Mouse (Mus musculus): ENCODE results near the gene Tmem265.
A peak's percentile ranks its signal among the peaks of the same experiment; 100 is the strongest.

Tmem265 gene

DNA sequence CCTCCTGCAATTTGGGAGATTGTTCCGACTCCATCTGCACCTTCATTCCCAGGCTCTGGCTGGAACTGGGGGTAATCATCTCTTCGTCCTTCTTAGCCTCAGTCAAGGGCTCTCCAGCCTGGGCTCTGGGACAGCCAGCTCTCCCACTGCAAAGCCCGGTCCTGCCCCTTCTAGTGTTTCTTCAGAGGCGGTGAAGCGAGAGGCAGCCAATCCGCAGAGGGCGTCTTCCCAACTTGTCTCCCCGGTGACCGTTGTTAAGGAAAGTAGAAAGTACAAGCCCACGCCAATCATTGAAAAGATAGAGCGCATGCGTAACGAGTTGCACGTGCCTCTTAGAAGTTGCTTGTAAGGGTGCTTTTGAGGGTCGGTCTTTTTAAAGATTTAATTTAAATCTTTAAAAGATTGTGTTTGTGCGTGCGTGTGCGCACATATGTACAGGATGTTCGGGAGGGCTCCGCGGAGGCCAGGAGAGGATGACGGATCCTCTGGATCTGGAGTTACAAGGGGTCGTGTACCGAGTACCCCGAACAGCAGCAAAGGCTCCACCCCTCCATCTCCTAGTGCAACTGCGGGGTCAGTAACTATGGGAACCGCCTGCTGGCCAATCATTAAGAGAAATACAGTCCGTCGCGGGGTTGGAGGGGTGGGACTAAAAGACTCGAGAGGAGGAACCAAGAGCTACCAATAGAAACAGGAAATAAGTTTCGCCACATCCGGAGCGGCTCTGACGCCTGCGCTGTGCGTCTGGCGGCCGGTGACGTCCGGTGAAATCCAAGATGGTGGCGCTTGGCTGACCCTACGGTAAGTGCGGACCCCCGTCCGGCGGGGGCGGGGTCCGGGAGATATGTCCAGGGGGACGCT, 27.1 kb downstream of the Tmem265 start, which contains the start of the genes Ccdc189 and Rnf40:
Gene Ccdc189, minus strand, starts transcription at position 585 of the 861 bp plus-strand sequence.
Gene Rnf40, plus strand, starts transcription at position 757 of the 861 bp plus-strand sequence.
- peak; percentile 96 for DNase-seq (ENCODE audit: low spot score in 2 of 2)

DNA sequence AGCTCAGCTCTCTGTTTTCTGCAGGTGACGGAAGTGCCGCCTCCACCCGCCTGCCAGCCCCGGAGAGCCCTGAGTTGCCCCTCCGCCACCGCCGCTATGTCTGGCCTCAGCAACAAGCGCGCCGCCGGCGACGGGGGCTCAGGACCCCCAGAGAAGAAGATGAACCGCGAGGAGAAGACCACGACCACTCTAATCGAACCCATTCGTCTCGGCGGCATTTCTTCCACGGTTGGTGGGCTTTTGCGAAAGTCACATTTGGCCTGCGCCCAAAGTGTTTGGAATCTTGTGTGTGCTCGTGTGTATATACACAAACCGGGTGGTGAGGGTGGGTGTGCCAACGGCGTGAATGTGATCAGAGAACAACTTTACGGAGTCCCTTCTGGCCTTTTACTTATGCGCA, 27.7 kb downstream of the Tmem265 start:
- no peak for DNase-seq (ENCODE audit: low spot score in 2 of 2)

DNA sequence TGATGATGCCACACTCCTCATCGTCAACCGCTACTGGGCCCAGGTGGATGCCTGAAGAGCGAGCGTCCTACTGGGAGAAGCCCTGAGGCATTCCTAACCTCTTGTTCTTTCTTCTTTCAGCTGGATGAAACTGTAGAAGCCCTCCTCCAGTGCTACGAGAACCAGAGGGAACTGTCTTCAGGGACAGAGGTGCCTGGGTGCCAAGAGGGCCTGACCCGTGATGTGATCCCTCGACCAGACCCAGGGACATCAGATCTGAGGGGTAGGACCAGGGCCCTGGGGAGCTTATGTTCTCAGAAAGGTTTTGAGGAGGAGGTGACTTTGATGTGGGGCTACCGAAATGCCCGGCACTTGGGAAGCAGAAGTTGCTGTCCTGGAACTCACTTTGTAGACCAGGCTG, 28.4 kb downstream of the Tmem265 start:
- no peak for DNase-seq (ENCODE audit: low spot score in 2 of 2)

DNA sequence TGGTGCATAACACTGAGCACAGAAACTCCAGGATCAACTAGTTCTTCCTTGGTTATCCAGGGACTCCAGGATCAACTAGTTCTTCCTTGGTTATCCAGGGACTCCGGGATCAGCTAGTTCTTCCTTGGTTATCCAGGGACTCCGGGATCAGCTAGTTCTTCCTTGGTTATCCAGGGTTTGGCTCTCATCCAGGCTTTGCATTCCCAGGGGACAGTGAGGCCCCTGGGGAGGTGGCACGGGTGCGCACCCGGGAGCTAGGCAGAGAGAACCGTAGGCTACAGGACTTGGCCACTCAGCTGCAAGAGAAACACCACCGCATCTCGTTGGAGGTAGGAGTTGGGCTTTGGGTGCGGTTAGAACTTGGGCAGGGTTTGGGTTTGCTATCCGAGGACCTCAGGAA, 29.9 kb downstream of the Tmem265 start:
- DNase-seq (ENCODE audit: low spot score in 2 of 2), result no peak

DNA sequence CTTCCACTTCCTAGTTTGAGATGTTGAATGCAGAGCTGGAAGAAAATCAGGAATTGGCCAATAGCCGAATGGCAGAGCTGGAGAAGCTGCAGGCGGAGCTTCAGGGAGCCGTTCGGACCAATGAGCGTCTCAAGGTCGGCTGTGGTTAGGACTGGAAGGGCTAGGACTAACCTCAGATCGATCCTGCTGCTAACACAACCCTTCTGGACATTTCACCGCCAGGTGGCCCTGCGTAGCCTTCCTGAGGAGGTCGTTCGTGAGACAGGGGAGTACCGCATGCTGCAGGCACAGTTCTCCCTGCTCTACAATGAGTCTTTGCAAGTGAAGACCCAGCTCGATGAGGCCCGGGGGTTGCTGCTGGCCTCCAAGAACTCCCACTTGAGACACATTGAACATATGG, 31.4 kb downstream of the Tmem265 start:
- no peak for DNase-seq (ENCODE audit: low spot score in 2 of 2)

DNA sequence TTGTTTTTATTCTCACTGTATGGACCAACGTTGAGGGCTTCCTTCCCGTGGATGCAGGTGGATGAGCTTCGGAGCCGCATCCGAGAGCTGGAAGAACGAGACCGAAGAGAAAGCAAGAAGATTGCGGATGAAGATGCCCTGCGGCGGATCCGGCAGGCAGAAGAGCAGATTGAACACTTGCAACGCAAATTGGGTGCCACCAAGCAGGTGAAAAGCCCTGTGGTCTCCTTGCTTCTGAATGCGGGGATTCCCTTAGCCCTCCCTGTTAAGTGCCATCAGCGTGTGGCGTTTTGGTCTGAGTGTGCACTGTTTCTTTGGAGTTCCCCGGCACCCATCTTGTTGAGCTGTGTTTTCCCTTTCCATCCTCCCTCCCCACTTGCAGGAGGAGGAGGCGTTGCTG, 35.6 kb downstream of the Tmem265 start:
- no peak for DNase-seq (ENCODE audit: low spot score in 2 of 2)

DNA sequence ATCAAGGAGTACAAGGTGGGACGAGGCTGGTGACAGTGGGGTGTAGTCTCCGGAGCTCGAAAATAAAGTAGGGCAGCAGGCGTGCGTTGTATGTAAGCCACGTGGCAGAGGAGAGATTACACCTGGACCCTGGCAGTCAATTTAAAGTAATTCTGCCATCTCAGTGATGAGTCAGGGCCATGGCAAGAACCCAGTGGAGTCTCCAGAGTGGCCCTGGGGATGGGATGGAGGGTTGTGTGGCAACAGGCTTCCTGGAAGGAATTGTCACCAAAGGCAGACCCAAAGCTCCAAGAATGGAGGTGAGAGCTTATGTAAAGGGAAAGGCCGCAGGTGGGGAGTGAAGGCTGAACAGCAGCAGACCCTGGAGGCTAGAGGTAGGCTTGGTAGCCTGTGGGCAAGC, 39.4 kb downstream of the Tmem265 start:
- no peak for DNase-seq (ENCODE audit: low spot score in 2 of 2)

DNA sequence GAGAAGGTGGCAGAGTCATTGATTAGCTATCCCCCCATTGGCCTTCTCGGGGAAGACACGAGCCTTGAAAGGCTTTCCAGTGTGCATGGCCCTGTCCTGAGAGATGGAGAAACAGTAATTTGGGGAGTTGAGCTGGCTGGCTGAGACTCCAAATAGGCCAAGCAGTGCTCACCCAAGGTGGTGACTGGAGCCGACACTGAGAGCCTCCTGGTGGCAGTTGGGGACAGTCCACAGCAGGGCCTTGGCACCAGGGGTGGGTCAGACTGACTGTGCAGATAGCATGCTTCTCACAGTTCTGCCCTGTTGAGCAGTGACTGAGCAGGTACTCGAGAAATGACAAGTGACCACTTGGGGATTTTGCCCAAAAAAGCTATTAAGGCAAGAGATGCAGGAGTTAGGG, 40.5 kb downstream of the Tmem265 start:
- DNase-seq (ENCODE audit: low spot score in 2 of 2), result no peak

DNA sequence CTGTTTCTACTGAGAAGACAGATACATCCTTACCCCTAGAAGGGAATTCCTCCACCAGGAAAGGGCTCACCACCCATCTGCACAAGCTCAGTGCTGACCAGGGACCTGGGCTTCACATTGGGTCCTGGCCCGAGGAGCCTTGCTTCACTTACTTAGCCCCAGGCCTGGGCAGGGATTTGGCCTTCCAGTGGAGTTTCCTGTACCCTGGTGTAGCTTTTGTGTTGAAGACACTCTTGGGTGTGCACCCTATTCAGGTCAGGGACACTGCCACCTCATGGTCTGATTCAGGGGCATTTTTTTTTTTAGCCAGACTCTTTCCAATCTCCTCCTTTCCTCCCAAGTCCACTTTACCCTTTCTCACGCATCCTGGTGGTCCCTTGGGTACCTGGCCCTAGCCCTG, 41.7 kb downstream of the Tmem265 start:
- DNase-seq (ENCODE audit: low spot score in 2 of 2), result no peak

DNA sequence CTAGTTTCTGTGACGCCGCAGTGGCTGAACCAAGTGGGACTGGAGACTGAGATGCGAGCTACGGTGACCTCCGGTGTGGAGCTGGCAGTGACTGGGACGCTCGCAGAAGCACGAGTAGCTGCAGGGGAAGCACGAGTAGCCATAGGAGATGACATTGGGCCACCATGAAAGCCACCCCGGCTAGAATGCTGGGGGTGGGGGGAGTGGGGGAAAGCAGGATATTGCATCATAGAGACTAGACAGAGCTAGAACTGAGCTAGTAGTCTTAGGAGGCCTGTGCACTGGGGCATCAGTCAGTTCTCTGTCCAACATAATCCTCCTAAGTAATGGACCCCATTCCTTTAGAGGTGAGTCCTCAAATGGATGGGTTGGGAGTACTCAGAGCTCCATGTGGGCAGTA, 43.1 kb downstream of the Tmem265 start:
- DNase-seq (ENCODE audit: low spot score in 2 of 2), result no peak

DNA sequence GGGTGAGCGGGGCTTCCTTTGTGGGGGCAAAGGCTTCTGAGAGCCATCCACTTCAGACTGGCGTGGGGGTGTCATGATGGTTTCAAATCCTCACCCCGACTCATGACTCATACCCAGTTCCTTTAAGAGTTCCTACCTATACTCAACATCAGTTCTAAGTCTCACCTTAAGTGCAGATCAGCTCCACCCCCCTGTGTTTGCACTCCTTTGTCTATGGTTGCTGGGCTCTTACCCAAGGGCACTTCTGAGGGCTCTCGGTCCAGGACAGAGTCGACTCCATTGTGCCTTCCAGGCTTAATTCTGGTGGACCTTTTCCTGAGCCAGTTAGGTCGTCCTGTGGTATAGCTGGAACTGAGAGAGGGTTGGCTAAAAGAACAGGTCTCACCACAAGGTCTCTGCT, 46.0 kb downstream of the Tmem265 start:
- no peak for DNase-seq (ENCODE audit: low spot score in 2 of 2)

DNA sequence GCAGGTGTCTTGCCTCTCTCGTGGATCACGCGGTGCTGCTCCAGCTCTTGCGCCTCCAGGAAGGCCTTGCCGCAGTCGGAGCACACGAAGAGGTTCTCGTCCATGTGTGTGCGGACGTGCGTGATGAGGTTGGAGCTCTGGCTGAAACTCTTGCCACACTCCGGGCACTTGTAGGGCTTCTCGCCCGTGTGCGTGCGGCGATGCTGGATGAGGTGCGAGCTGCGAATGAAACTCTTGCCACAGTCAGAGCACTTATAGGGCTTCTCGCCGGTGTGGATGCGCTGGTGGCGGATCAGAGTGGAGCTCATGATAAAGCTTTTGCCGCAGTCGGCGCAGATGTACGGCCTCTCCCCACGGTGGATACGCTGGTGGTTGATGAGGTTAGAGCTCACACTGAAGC, 49.8 kb downstream of the Tmem265 start:
- no peak for DNase-seq (ENCODE audit: low spot score in 2 of 2)

DNA sequence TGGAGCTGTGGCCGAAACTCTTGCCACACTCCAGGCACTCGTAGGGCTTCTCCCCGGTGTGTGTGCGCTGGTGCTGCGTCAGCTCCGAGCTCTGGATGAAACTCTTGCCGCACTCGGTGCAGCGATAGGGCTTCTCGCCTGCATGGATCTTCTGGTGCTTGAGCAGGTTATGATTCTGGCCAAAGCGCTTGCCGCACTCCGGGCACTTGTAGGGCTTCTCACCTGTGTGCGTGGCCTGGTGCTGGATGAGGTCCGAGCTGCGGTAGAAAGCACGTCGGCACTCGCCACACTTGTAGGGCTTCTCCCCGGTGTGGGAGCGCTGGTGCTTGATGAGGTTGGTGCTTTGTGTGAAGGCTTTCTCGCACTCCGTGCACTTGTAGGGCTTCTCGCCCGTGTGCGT, 50.4 kb downstream of the Tmem265 start:
- no peak for DNase-seq (ENCODE audit: low spot score in 2 of 2)

DNA sequence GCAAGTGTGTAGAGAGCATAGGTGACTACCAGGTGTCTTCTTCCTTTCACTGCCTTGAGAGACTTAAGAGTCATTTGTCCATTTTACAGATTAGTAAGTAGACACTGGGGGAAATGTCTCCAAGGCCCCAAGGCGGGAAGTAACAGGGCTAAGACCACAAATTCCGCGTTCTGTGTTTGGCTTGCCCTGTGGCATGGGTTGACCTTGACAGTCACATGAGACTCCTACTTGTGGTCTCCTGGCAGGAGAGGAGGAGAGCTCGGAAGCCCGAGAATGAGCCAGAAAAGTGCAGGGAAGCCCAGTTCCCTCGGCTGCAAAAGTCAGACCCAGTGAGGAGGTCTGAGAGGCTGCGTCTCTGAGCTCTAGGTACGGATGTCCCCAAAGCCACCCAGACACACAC, 52.3 kb downstream of the Tmem265 start:
- no peak for DNase-seq (ENCODE audit: low spot score in 2 of 2)

DNA sequence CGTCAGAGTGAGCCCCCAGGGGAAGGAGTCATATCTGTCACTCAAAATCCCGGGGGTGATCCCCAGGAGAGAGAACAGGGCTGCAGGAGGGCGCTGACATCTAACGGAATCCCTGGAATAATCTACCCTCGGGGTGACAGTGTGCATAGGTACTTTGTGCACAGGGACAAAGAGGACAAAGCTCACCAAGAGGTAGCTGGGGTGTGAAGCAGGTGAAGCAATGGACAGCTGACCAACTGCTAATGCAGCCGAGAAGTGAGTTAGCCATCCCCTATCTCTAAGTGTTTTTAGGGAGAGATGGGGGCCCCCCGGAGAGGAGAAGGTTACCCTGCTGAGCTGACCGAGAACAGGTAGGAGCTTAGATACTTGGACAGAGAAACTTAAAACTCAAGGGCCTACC, 52.9 kb downstream of the Tmem265 start:
- no peak for DNase-seq (ENCODE audit: low spot score in 2 of 2)

DNA sequence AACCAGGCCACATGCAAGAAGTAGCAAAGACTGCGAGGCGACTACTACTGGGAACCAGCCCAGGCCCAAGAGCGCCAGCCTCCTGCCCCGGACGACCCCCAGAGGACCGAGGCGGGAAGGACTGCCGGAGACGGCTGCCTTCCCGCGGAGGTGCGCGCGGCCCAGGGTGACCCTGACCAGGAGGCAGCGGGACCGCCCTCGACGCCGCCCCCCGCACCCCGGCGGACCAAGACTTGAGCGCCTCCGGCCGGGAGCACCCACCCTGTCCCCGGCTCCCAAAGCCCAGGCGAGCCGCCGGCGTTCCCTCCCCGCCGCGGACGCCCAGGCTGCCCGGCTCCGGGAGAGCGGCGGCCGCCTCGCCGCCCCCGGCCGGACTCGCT, 53.3 kb downstream of the Tmem265 start:
- no peak for DNase-seq (ENCODE audit: low spot score in 2 of 2)

DNA sequence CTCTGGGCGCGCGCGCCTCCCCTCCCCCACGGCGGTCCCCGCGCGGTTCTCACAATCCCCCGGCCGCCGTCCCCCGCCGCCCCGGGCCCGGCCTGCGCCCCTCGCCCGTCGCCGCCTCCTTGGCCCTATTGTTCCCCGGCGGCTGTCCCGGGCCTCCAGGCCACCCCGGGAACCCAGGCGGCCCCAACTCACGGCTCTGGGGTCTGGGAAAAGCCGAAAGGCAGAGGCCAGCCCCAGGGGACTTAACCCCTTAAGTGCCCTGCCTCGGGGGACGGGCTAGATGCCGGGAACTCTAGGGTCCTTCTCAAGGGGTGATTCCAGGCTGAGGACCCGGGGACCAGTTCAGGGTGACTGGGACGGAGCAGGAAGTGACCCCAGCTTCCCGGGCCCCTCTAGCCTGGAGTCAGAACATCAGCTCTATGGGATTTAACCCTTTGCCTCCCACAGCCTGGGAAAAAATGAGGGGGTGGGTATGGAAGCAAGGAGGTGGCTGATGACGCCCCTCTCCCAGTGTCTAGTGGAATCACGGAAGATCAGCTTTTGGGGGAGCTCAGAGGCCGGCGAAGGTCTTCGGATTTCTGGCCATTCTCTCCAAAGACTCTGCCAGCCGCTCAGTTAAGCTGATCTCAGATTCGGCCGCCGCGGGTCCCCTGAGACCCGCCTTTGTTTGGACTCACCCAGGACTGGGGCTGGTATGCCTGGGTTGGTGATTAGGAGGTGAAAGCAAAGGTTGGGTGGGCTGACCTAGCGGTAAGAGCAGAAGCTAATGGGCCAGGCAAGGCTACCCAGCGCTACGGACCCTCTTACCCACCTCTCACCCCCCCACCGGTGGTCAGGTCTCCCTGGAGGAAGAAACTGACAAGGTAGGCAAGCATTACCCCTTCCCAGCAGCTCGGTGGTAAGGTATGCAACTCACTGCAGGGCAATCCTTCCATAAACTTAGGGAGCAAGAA, 54.0 kb downstream of the Tmem265 start, which contains the start of gene Zfp629:
Gene Zfp629, minus strand, starts transcription at position 907 of the 953 bp plus-strand sequence.
- DNase-seq (ENCODE audit: low spot score in 2 of 2), result peak; percentile 75 to 77

DNA sequence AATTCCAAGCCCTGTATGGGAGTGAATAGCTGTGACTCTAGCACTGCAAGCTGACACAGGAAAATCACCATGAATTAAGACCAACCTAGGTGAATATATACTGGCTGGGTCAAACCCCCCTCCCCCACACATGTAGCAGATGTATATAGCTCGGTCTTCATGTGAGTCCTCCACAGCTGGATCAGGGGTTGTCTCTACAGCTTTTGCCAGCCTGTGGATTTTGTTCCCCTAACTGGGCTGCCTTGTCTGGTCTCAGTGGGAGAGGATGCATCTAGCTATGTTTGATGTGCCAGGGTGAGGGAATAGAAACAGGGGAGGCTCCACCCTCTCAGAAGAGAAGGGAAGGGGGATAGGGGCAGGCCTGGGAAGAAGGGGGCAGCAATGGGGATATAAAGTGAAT, 55.1 kb downstream of the Tmem265 start:
- no peak for DNase-seq (ENCODE audit: low spot score in 2 of 2)

Measured in frontal cortex, postnatal 36 days (tissue).